Mouse (Mus musculus) Patski (cell line): ENCODE measurements around the gene Hoxd13. TPM values are rescaled to one million over a fixed set of nuclear protein-coding genes. Genes with fewer than 3 reads are reported as not detected.

ENCODE experiments used
- ATAC-seq: fragments of 100-300 bp; one replicate; pipeline ENCODE4 v1.8.0; 2021
- CTCF ChIA-PET: fragments of 350-600 bp; sonication (Branson Sonifier 250); formaldehyde crosslinking; loops from one replicate; lab custom pipeline; 2022; ENCODE audit warnings: inconsistent platforms; lab: Charles Lee
- POLR2A ChIA-PET: fragments of 350-600 bp; sonication (Branson Sonifier 250); formaldehyde crosslinking; loops from one replicate; lab custom pipeline; 2022; ENCODE audit warnings: antibody characterized with exemption, inconsistent platforms; lab: Charles Lee
- DNase-seq: peaks from one replicate; pipeline ENCODE4 v3.0.0-alpha.2; 2011; ENCODE audit warnings: low read depth, low spot score
- H3K27me3 ChIP-seq: fragments of 371-371 bp; one replicate; pipeline ENCODE4 v1.5.1; 2021
- CTCF ChIP-seq: fragments of 100-300 bp; IDR thresholded peaks from one replicate; pipeline ENCODE4 v1.5.1; 2021
- in situ Hi-C: fragments of 300-500 bp; cut with MboI; formaldehyde crosslinking; loops from 3 replicates; pipeline ENCODE4 v1.11.1; 2018; ENCODE audit warnings: low pct_unique_long_range_greater_than_20kb, mixed read lengths
- polyA plus RNA-seq: library from polyadenylated mRNA; unstranded; gene quantifications from one replicate; pipeline ENCODE4 v1.2.3, GENCODE M21; 2021

The Hoxd13 gene
- polyA plus RNA-seq, 1 experiment from 2014 or later: not detected

- ChIA-PET POLR2A (no interaction called here), CTCF (no interaction called here)
- in situ Hi-C loops: loop anchor here (25.0 kb wide), 1 partner anchor 1074 kb away; no protein-coding TSS in a partner anchor
- DNase-seq: no peak
- TF ChIP-seq CTCF: no peak
- no peak for ATAC-seq
- peaks cover 85% of the 10 kb centered on the region for H3K27me3 ChIP-seq
Observed at GRCm38 (mm10) chr2:74687698-74688555, 19.8 kb downstream of the Hoxd13 start.

GRCm38 (mm10) chr2:74688795-74689573, 20.9 kb downstream of the Hoxd13 start:
- ChIA-PET CTCF (no interaction called here), POLR2A (no interaction called here)
- peaks cover 81% of the 10 kb centered on the region for H3K27me3 ChIP-seq

GRCm38 (mm10) chr2:74689574-74690337, 21.6 kb downstream of the Hoxd13 start:
- DNase-seq: no peak
- CTCF ChIA-PET: no interaction called here
- H3K27me3 ChIP-seq: peaks cover 82% of the 10 kb centered on the region
- in situ Hi-C loops: loop anchor here (10.0 to 25.0 kb wide), 2 partner anchors 455 to 1073 kb away; no protein-coding TSS in a partner anchor
- no peak for TF ChIP-seq CTCF
- ATAC-seq: no peak
- POLR2A ChIA-PET: interaction anchor here (0.6 kb wide), 1 partner anchor 273 kb away, joined by 7 read pairs; no protein-coding TSS in a partner anchor

More at GRCm38 (mm10) chr2:74688795-74689573, 20.9 kb downstream of the Hoxd13 start:
- ATAC-seq: no peak
- no peak for DNase-seq
- no peak for TF ChIP-seq CTCF
- in situ Hi-C loops: loop anchor here (25.0 kb wide), 1 partner anchor 1073 kb away; no protein-coding TSS in a partner anchor

- CTCF ChIA-PET: no interaction called here
- in situ Hi-C loops: loop anchor here (10.0 to 25.0 kb wide), 2 partner anchors 454 to 1072 kb away; no protein-coding TSS in a partner anchor
- peaks cover 83% of the 10 kb centered on the region for H3K27me3 ChIP-seq
- no peak for TF ChIP-seq CTCF
- no peak for ATAC-seq
- no peak for DNase-seq
- POLR2A ChIA-PET: no interaction called here
Observed at GRCm38 (mm10) chr2:74690338-74690716, 22.2 kb downstream of the Hoxd13 start.

GRCm38 (mm10) chr2:74691022-74691951, 23.2 kb downstream of the Hoxd13 start, which contains the start of gene Hoxd10:
Gene Hoxd10, plus strand, starts transcription at chr2:74691924.
- no peak for TF ChIP-seq CTCF
- CTCF ChIA-PET: interaction anchor here (1.0 kb wide), 1 partner anchor 10 kb away, joined by 3 read pairs; no protein-coding TSS in a partner anchor

GRCm38 (mm10) chr2:74691995-74692807, 24.1 kb downstream of the Hoxd13 start:
- DNase-seq: no peak
- in situ Hi-C loops: loop anchor here (10.0 to 25.0 kb wide), 2 partner anchors 453 to 1070 kb away; no protein-coding TSS in a partner anchor
- POLR2A ChIA-PET: no interaction called here
- no peak for TF ChIP-seq CTCF
- H3K27me3 ChIP-seq: peaks cover 72% of the 10 kb centered on the region
- CTCF ChIA-PET: no interaction called here
- peak; percentile 12 for ATAC-seq

More at GRCm38 (mm10) chr2:74691022-74691951, 23.2 kb downstream of the Hoxd13 start, which contains the start of gene Hoxd10:
- ATAC-seq: peak; percentile 29
- no peak for DNase-seq
- in situ Hi-C loops: loop anchor here (10.0 to 25.0 kb wide), 2 partner anchors 454 to 1071 kb away; no protein-coding TSS in a partner anchor
- H3K27me3 ChIP-seq: peaks cover 77% of the 10 kb centered on the region
- POLR2A ChIA-PET: no interaction called here

GRCm38 (mm10) chr2:74692808-74693431, 24.8 kb downstream of the Hoxd13 start:
- DNase-seq: no peak
- POLR2A ChIA-PET: no interaction called here
- CTCF ChIA-PET: no interaction called here
- no peak for TF ChIP-seq CTCF
- peaks cover 64% of the 10 kb centered on the region for H3K27me3 ChIP-seq
- no peak for ATAC-seq
- in situ Hi-C loops: loop anchor here (10.0 to 25.0 kb wide), 2 partner anchors 452 to 1069 kb away; no protein-coding TSS in a partner anchor

- peaks cover 59% of the 10 kb centered on the region for H3K27me3 ChIP-seq
- TF ChIP-seq CTCF: no peak
- ChIA-PET POLR2A (no interaction called here), CTCF (no interaction called here)
- in situ Hi-C loops: loop anchor here (10.0 to 25.0 kb wide), 2 partner anchors 451 to 1069 kb away; no protein-coding TSS in a partner anchor
- no peak for DNase-seq
- no peak for ATAC-seq
Observed at GRCm38 (mm10) chr2:74693432-74693827, 25.3 kb downstream of the Hoxd13 start.
